Mouse (Mus musculus): Measurements from ENCODE around the gene Erbb3.

DNA sequence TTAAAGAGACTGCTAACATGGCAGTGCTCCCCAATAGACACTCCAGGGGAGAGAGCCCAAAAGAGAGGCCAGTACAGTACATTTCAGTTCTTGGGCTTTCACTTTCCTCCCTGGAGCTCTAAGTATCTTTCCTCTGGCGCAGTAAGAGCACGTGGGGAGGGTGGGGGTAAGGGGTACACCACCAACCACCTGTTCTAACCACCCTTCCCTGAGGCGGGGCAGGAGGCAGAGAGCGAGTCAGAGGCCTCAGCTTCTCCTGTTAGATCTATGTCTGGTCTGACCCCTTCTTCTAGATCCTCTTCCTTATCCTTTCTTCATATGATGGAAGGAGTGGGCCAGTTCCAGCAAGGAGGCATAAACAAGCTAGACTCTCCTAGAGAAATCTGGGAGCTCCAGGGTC is 2.3 kb downstream of the Erbb3 start:
- TF ChIP-seq CTCF (IDR thresholded peaks at IDR 0.05; ENCODE audit: low read depth, low read length) = no peak
- no peak for TF ChIP-seq POLR2A (IDR thresholded peaks at IDR 0.05; ENCODE audit: insufficient read depth, low read length)
- TF ChIP-seq EP300 (IDR thresholded peaks at IDR 0.05; ENCODE audit: insufficient read depth, low read depth, low read length) = no peak

All from ES-Bruce4 (cell line).